Mouse (Mus musculus) ES-E14 (cell line): ENCODE measurements around the gene Abhd4.

ENCODE experiments used
- CHD2 ChIP-seq: IDR thresholded peaks from 2 replicates; pipeline ENCODE4 v1.6.1; 2014; ENCODE audit warnings: mild to moderate bottlenecking, low read depth, low read length, inconsistent platforms
- MAFK ChIP-seq: IDR thresholded peaks from 2 replicates; pipeline ENCODE4 v1.6.1; 2014; ENCODE audit warnings: mild to moderate bottlenecking, low read depth, low read length, inconsistent platforms; ENCODE audit not compliant: insufficient read depth
- ZC3H11A ChIP-seq: IDR thresholded peaks from 2 replicates; pipeline ENCODE4 v1.6.1; 2012; ENCODE audit warnings: low read depth, mild to moderate bottlenecking, inconsistent platforms, low read length, borderline replicate concordance
- ZNF384 ChIP-seq: IDR thresholded peaks from 2 replicates; pipeline ENCODE4 v1.6.1; 2012; ENCODE audit warnings: low read depth, low read length, inconsistent platforms

DNA sequence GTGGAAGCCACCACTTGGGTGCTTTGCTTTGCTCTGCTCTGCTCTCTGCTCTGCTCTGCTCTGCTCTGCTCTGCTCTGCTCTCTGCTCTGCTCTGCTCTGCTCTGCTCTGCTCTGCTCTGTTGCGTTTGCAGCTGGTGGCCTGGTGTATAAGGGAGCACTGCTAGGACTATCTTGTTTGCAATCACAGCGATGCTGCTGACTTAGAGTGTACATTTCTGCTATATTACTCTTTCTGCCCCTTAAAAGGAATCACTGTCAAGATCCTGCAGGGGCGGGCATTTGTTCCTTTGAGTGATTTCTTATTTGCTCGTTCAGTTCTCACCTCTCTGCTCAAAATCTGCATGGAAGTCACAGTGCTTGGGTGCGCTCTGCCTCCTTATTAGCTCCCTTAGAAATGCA lies 44.1 kb upstream of the Abhd4 start:
- no peak for TF ChIP-seq ZNF384
- TF ChIP-seq CHD2, result no peak
- no peak for TF ChIP-seq MAFK
- TF ChIP-seq ZC3H11A, result no peak
